Mouse (Mus musculus) MEL (cell line): ENCODE measurements around the gene Zcchc14.

Experiments used
- BHLHE40 ChIP-seq: IDR thresholded peaks from 2 replicates; pipeline ENCODE4 v1.6.1; 2012; ENCODE audit warnings: low read depth, mild to moderate bottlenecking, inconsistent platforms, low read length, improper control_type of control experiment, borderline replicate concordance
- CHD2 ChIP-seq: IDR thresholded peaks from 2 replicates; pipeline ENCODE4 v1.6.1; 2011; ENCODE audit warnings: low read length, improper control_type of control experiment
- CTCF ChIP-seq, 3 experiments: IDR thresholded peaks in 2 of 3; conservative IDR thresholded peaks in 1 of 3; 2 replicates each; pipeline ENCODE4 v1.5.1; 2011 to 2012; ENCODE audit warnings: low read length in 3 of 3, low read depth in 2 of 3, mild to moderate bottlenecking in 2 of 3, improper control_type of control experiment in 1 of 3, inconsistent platforms in 1 of 3, mixed read lengths in 1 of 3, moderate library complexity in 1 of 3; ENCODE audit not compliant: control insufficient read depth in 1 of 3, insufficient read depth in 1 of 3, poor library complexity in 1 of 3, severe bottlenecking in 1 of 3
- EP300 ChIP-seq, 2 experiments: IDR thresholded peaks; 2 replicates each; pipeline ENCODE4 v1.6.1; 2011; ENCODE audit warnings: improper control_type of control experiment in 2 of 2, low read length in 2 of 2, low read depth in 1 of 2, mild to moderate bottlenecking in 1 of 2
- MAZ ChIP-seq: IDR thresholded peaks from 2 replicates; pipeline ENCODE4 v1.6.1; 2012; ENCODE audit warnings: low read depth, mild to moderate bottlenecking, inconsistent platforms, low read length, improper control_type of control experiment
- MYC ChIP-seq: IDR thresholded peaks from 2 replicates; pipeline ENCODE4 v1.6.1; 2011; ENCODE audit warnings: low read depth, mild to moderate bottlenecking, low read length, improper control_type of control experiment, moderate library complexity
- NRF1 ChIP-seq: IDR thresholded peaks from 2 replicates; pipeline ENCODE4 v1.6.1; 2014; ENCODE audit warnings: low read depth, mild to moderate bottlenecking, inconsistent platforms, low read length, improper control_type of control experiment, moderate library complexity; ENCODE audit not compliant: poor library complexity, insufficient read depth, severe bottlenecking
- POLR2A ChIP-seq, 2 experiments: IDR thresholded peaks; 2 replicates each; pipeline ENCODE4 v1.6.1; 2011 to 2012; ENCODE audit warnings: low read length in 2 of 2, mild to moderate bottlenecking in 2 of 2, control low read depth in 1 of 2, improper control_type of control experiment in 1 of 2, low read depth in 1 of 2, moderate library complexity in 1 of 2; ENCODE audit not compliant: control insufficient read depth in 1 of 2, insufficient read depth in 1 of 2, poor library complexity in 1 of 2
- RAD21 ChIP-seq: IDR thresholded peaks from 2 replicates; pipeline ENCODE4 v1.6.1; 2011; ENCODE audit warnings: mild to moderate bottlenecking, low read depth, low read length, improper control_type of control experiment
- UBTF ChIP-seq: IDR thresholded peaks from 2 replicates; pipeline ENCODE4 v1.6.1; 2012; ENCODE audit warnings: low read depth, mild to moderate bottlenecking, inconsistent platforms, low read length, improper control_type of control experiment, moderate library complexity, borderline replicate concordance; ENCODE audit not compliant: insufficient read depth
- ZKSCAN1 ChIP-seq: IDR thresholded peaks from 2 replicates; pipeline ENCODE4 v1.6.1; 2012; ENCODE audit warnings: low read depth, mild to moderate bottlenecking, inconsistent platforms, low read length, improper control_type of control experiment, moderate library complexity

GRCm38 (mm10) chr8:121661631-121662357 is 9.1 kb upstream of the Zcchc14 start:
- TF ChIP-seq CTCF (IDR thresholded peaks at IDR 0.05 in 2 of 3, conservative IDR thresholded peaks at IDR 0.05 in 1 of 3; ENCODE audit: control insufficient read depth in 1 of 3, insufficient read depth in 1 of 3, low read depth in 2 of 3, low read length in 3 of 3, poor library complexity in 1 of 3, severe bottlenecking in 1 of 3) = no peak
- TF ChIP-seq POLR2A (IDR thresholded peaks at IDR 0.05; ENCODE audit: control insufficient read depth in 1 of 2, insufficient read depth in 1 of 2, low read depth in 1 of 2, low read length in 2 of 2, poor library complexity in 1 of 2) = no peak
- no peak for TF ChIP-seq ZKSCAN1
- no peak for TF ChIP-seq UBTF
- no peak for TF ChIP-seq NRF1
- TF ChIP-seq EP300 (IDR thresholded peaks at IDR 0.05; ENCODE audit: low read depth in 1 of 2, low read length in 2 of 2) = no peak
- TF ChIP-seq RAD21 = no peak
- TF ChIP-seq CHD2 = no peak
- no peak for TF ChIP-seq BHLHE40
- TF ChIP-seq MAZ = no peak
- TF ChIP-seq MYC = no peak
